Mouse (Mus musculus) liver, embryonic 14.5 days (tissue): ENCODE measurements around the gene Gm44596. TPM values are rescaled to one million over a fixed set of nuclear protein-coding genes. Genes with fewer than 3 reads are reported as not detected.

Experiments
- ATAC-seq: fragments of 200-750 bp; cut with Nextera tagmentation; 2 replicates; pipeline ENCODE4 v1.8.0; 2017; ENCODE audit warnings: moderate number of reproducible peaks, mild to moderate bottlenecking, moderate library complexity; ENCODE audit not compliant: insufficient read depth
- DNase-seq, 3 experiments: peaks; one replicate each; pipeline ENCODE4 v3.0.0-alpha.2; 2012 to 2013; ENCODE audit warnings: low read depth in 3 of 3, low spot score in 3 of 3
- H3K27ac ChIP-seq: fragments of 300-500 bp; sonication (generic); 2 replicates; pipeline ENCODE4 v1.5.1; 2014; ENCODE audit warnings: moderate library complexity, mild to moderate bottlenecking, control low read depth, inconsistent platforms
- H3K27me3 ChIP-seq: fragments of 300-500 bp; sonication (generic); 2 replicates; pipeline ENCODE4 v1.6.1; 2014; ENCODE audit warnings: mild to moderate bottlenecking, low read length, moderate library complexity; ENCODE audit not compliant: control insufficient read depth, insufficient read depth
- H3K36me3 ChIP-seq: fragments of 300-500 bp; sonication (generic); replicated peaks from 2 replicates; pipeline ENCODE4 v1.6.1; 2014; ENCODE audit warnings: low read depth; ENCODE audit not compliant: control insufficient read depth, insufficient read depth
- H3K4me1 ChIP-seq, 2 experiments: fragments of 200-500 bp in 1 of 2; fragments of 300-500 bp in 1 of 2; sonication (generic) in 1 of 2; replicated peaks; 2 replicates each; pipeline ENCODE4 v1.6.1; 2012 to 2014; ENCODE audit warnings: antibody characterized with exemption in 1 of 2, inconsistent platforms in 1 of 2, low read length in 1 of 2; ENCODE audit not compliant: control insufficient read depth in 2 of 2, insufficient read depth in 2 of 2
- H3K4me2 ChIP-seq: fragments of 300-500 bp; sonication (generic); 2 replicates; pipeline ENCODE4 v1.6.1; 2014; ENCODE audit warnings: low read depth, mild to moderate bottlenecking, control low read depth, moderate library complexity
- H3K4me3 ChIP-seq, 2 experiments: fragments of 200-500 bp in 1 of 2; fragments of 300-500 bp in 1 of 2; sonication (generic) in 1 of 2; 2 replicates each; pipeline ENCODE4 v1.5.1; 2012 to 2014; ENCODE audit warnings: low read depth in 2 of 2, low read length in 2 of 2, mild to moderate bottlenecking in 2 of 2, control low read depth in 1 of 2, inconsistent platforms in 1 of 2, moderate library complexity in 1 of 2; ENCODE audit not compliant: insufficient read depth in 1 of 2
- H3K9ac ChIP-seq: fragments of 300-500 bp; sonication (generic); replicated peaks from 2 replicates; pipeline ENCODE4 v1.6.1; 2014; ENCODE audit warnings: mild to moderate bottlenecking, control low read depth, moderate library complexity
- H3K9me3 ChIP-seq: fragments of 300-500 bp; sonication (generic); 2 replicates; pipeline ENCODE4 v1.6.1; 2016; ENCODE audit warnings: low read length, mixed read lengths; ENCODE audit not compliant: control insufficient read depth
- CTCF ChIP-seq: IDR thresholded peaks from 2 replicates; pipeline ENCODE4 v1.5.1; 2016; ENCODE audit warnings: antibody characterized with exemption, low read depth, control low read depth
- EP300 ChIP-seq: IDR thresholded peaks from 2 replicates; pipeline ENCODE4 v1.6.1; 2016; ENCODE audit warnings: antibody characterized with exemption, low read depth
- WGBS: fragments of 180-500 bp; shearing (Covaris S2); extraction: QIAGEN DNeasy Blood & Tissue Kit; methylation state at CpG from one replicate; pipeline ENCODE4 v1.1.7; 2014; ENCODE audit not compliant: insufficient replicate concordance; 5-methylcytosine and 5-hydroxymethylcytosine counted together
- polyA plus RNA-seq, 2 experiments: library from polyadenylated mRNA; depleted of rRNA in 1 of 2; stranded (reverse) in 1 of 2; unstranded in 1 of 2; fragments of >200 nt; fragmentation: Nextera tagmentation in 1 of 2; extraction: Ambion mirVana in 1 of 2; gene quantifications; 2 replicates each; pipeline versions ENCODE4 v1.2.1 to v1.2.3; 2012 to 2014

Gm44596 gene
- polyA plus RNA-seq, 2 experiments, result not detected

- Histone ChIP-seq H3K4me3 (peak within 1 kb of the TSS; percentile 70 to 95), H3K9ac (peak within 1 kb of the TSS; percentile 91), H3K27me3 (no peaks in the 10 kb centered on the region), H3K27ac (peak within 1 kb of the TSS; percentile 65), H3K4me2 (peak within 1 kb of the TSS; percentile 99), H3K9me3 (no peaks in the 10 kb centered on the region), H3K4me1 (peaks cover 18 to 21% of the 10 kb centered on the region in 2 experiments; a peak in 3 of 4 replicates), H3K36me3 (peaks cover 22% of the 10 kb centered on the region)
- under 1% methylated on average over 66 of the region's 67 CpGs for WGBS
- peak; percentile 93 for ATAC-seq
- peak; percentile 83 to 88 (median 84) for DNase-seq
- TF ChIP-seq EP300, result no peak
- TF ChIP-seq CTCF, result no peak; the same call in 1 of the 2 replicates
These were observed 63.1 kb downstream of the Gm44596 start, which contains the start of gene Fkbp4 for GRCm38 (mm10) chr6:128438317-128438870. Gene Fkbp4, minus strand, starts transcription at chr6:128438677.

GRCm38 (mm10) chr6:128438871-128439341 is 63.6 kb downstream of the Gm44596 start:
- ATAC-seq (peak; percentile 50), DNase-seq (no peak)
- TF ChIP-seq CTCF, result no peak
- no peak for TF ChIP-seq EP300
- peak overlapping the region; percentile 60 for H3K9ac ChIP-seq
- peak overlapping the region; percentile 36 to 95 for H3K4me3 ChIP-seq
- WGBS, result 19% methylated on average over 18 of the region's 18 CpGs
- H3K4me1 ChIP-seq, result peaks cover 18 to 21% of the 10 kb centered on the region in 2 experiments; a peak in 3 of 4 replicates
- peak overlapping the region; percentile 99 for H3K4me2 ChIP-seq
- H3K9me3 ChIP-seq, result no peaks in the 10 kb centered on the region
- no peak overlapping the region for H3K27ac ChIP-seq
- H3K27me3 ChIP-seq, result no peaks in the 10 kb centered on the region
- H3K36me3 ChIP-seq, result peaks cover 18% of the 10 kb centered on the region

GRCm38 (mm10) chr6:128440238-128440637 is 64.9 kb downstream of the Gm44596 start:
- DNase-seq, result no peak
- H3K4me1 ChIP-seq, result peaks cover 18 to 24% of the 10 kb centered on the region in 2 experiments
- H3K4me2 ChIP-seq, result no peak overlapping the region
- H3K27me3 ChIP-seq, result no peaks in the 10 kb centered on the region
- H3K27ac ChIP-seq, result no peak overlapping the region; the same call in 1 of the 2 replicates
- no peak overlapping the region for H3K4me3 ChIP-seq
- peaks cover 10% of the 10 kb centered on the region for H3K36me3 ChIP-seq
- H3K9me3 ChIP-seq, result no peaks in the 10 kb centered on the region
- ATAC-seq, result no peak
- no peak overlapping the region for H3K9ac ChIP-seq
- TF ChIP-seq EP300, result peak; percentile 46; the same call in 1 of the 2 replicates
- TF ChIP-seq CTCF, result peak; percentile 55
- 71% methylated on average over 2 of the region's 2 CpGs for WGBS

GRCm38 (mm10) chr6:128445761-128446535 is 70.6 kb downstream of the Gm44596 start:
- DNase-seq, result no peak
- H3K27me3 ChIP-seq, result no peaks in the 10 kb centered on the region
- ATAC-seq, result peak; percentile 55; the same call in 1 of the 2 replicates
- TF ChIP-seq CTCF (peak; percentile 71), EP300 (no peak)
- H3K4me3 ChIP-seq, result peak overlapping the region in 1 of 2 experiments; percentile 15; a peak in 1 of 4 replicates
- H3K9me3 ChIP-seq, result no peaks in the 10 kb centered on the region
- 12% methylated on average over 14 of the region's 14 CpGs for WGBS
- H3K4me1 ChIP-seq, result peaks cover 0 to 8% of the 10 kb centered on the region in 2 experiments; a peak in 3 of 4 replicates
- H3K36me3 ChIP-seq, result no peaks in the 10 kb centered on the region
- peak overlapping the region; percentile 44 for H3K4me2 ChIP-seq
- H3K9ac ChIP-seq, result no peak overlapping the region
- H3K27ac ChIP-seq, result no peak overlapping the region

- DNase-seq (no peak), ATAC-seq (no peak)
- Histone ChIP-seq H3K4me2 (no peak overlapping the region), H3K36me3 (no peaks in the 10 kb centered on the region), H3K9ac (no peak overlapping the region), H3K4me3 (no peak overlapping the region), H3K9me3 (no peaks in the 10 kb centered on the region), H3K4me1 (peaks cover 0 to 8% of the 10 kb centered on the region in 2 experiments; a peak in 3 of 4 replicates), H3K27ac (no peak overlapping the region), H3K27me3 (no peaks in the 10 kb centered on the region)
- TF ChIP-seq EP300 (no peak), CTCF (no peak)
- 81% methylated on average over 5 of the region's 5 CpGs for WGBS
These were observed 71.8 kb downstream of the Gm44596 start for GRCm38 (mm10) chr6:128447063-128447462.
